Mouse (Mus musculus) urinary bladder, postnatal 14 days (tissue): ENCODE data around the gene Ush2a.

Experiments
- DNase-seq: peaks from one replicate; pipeline ENCODE4 v3.0.0; 2021; ENCODE audit warnings: low spot score

The Ush2a gene

GRCm38 (mm10) chr1:188261903-188262682 is at the start of gene Ush2a:
Gene Ush2a, plus strand, starts transcription at chr1:188262023.
- DNase-seq: no peak

GRCm38 (mm10) chr1:188214885-188215611 is 46.8 kb upstream of the Ush2a start:
- no peak for DNase-seq

- no peak for DNase-seq
Observed at GRCm38 (mm10) chr1:188221226-188221792, 40.5 kb upstream of the Ush2a start.

- no peak for DNase-seq
Observed at GRCm38 (mm10) chr1:188233036-188233724, 28.6 kb upstream of the Ush2a start.

GRCm38 (mm10) chr1:188238636-188239035 is 23.2 kb upstream of the Ush2a start:
- DNase-seq: no peak

GRCm38 (mm10) chr1:188241766-188242165 is 20.1 kb upstream of the Ush2a start:
- DNase-seq: no peak

- no peak for DNase-seq
Observed at GRCm38 (mm10) chr1:188257500-188257899, 4.3 kb upstream of the Ush2a start.

GRCm38 (mm10) chr1:188260259-188261107 is 1.3 kb upstream of the Ush2a start:
- DNase-seq: no peak

GRCm38 (mm10) chr1:188267127-188267722 is 5.4 kb downstream of the Ush2a start:
- no peak for DNase-seq

- DNase-seq: no peak
Observed at GRCm38 (mm10) chr1:188269071-188269470, 7.2 kb downstream of the Ush2a start.

GRCm38 (mm10) chr1:188313303-188313702 is 51.5 kb downstream of the Ush2a start:
- DNase-seq: no peak

- DNase-seq: no peak
Observed at GRCm38 (mm10) chr1:188316574-188316973, 54.8 kb downstream of the Ush2a start.

- no peak for DNase-seq
Observed at GRCm38 (mm10) chr1:188320204-188320603, 58.4 kb downstream of the Ush2a start.

GRCm38 (mm10) chr1:188321534-188321933 is 59.7 kb downstream of the Ush2a start:
- no peak for DNase-seq

GRCm38 (mm10) chr1:188330406-188330805 is 68.6 kb downstream of the Ush2a start:
- no peak for DNase-seq

GRCm38 (mm10) chr1:188333936-188334335 is 72.1 kb downstream of the Ush2a start:
- DNase-seq: no peak

GRCm38 (mm10) chr1:188347762-188348161 is 85.9 kb downstream of the Ush2a start:
- DNase-seq: no peak

GRCm38 (mm10) chr1:188354726-188355125 is 92.9 kb downstream of the Ush2a start:
- DNase-seq: no peak

- no peak for DNase-seq
Observed at GRCm38 (mm10) chr1:188363548-188363947, 101.7 kb downstream of the Ush2a start.

- no peak for DNase-seq
Observed at GRCm38 (mm10) chr1:188385180-188385579, 123.4 kb downstream of the Ush2a start.

- DNase-seq: no peak
Observed at GRCm38 (mm10) chr1:188385733-188386261, 124.0 kb downstream of the Ush2a start.
